Mouse (Mus musculus): Measurements from ENCODE around the gene Trim58. TPM values are rescaled to one million over a fixed set of nuclear protein-coding genes. Genes with fewer than 3 reads are reported as not detected.

Gene Trim58
- not detected for total RNA-seq (2023)

DNA sequence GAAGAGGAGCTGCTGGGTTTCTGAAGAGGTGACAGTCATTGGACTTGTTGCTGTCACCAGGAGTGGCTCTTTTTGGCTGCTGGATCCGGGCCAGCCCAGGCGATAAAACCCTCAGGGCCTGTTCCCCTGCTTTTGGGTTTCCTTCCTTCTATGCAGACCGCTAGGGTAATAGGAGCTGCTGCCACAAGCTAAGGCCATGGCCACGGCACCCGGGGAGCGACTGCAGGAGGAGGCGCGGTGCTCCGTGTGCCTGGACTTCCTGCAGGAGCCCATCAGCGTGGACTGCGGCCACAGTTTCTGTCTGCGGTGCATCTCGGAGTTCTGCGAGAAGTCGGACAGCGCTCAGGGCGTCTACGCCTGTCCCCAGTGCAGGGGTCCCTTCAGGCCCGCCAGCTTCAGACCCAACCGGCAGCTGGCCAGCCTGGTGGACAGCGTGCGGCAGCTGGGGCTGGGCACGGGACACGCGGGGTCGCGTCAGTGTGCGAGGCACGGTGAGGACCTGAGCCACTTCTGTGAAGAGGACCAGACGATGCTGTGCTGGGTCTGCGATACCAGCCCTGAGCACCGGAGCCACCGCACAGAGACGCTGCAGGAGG lies at the start of gene Trim58:
TSS of gene Trim58 (plus strand) at position 194 of the 596 bp plus-strand sequence.

DNA sequence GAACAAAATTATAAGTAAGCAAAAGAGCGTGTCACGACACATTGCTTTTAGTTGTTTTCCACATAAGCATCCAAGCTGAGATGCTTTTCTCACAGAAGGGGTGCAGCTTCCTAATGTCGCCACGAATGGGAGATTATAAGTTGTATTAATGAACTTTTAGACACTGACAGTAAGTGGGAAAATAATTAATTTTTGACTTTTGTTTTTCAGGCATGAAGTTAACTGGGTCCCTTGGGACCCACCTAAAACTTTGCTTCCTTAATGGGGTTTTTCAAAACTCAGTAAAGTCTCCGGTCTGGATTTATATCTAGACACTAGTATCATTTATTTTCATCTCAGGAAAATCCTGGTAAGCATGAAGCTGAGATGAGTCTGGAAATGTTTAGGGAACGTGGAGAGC lies 45.5 kb upstream of the Trim58 start, which contains the start of gene Olfr324:
TSS of gene Olfr324 (plus strand) at position 301 of the 400 bp plus-strand sequence.

DNA sequence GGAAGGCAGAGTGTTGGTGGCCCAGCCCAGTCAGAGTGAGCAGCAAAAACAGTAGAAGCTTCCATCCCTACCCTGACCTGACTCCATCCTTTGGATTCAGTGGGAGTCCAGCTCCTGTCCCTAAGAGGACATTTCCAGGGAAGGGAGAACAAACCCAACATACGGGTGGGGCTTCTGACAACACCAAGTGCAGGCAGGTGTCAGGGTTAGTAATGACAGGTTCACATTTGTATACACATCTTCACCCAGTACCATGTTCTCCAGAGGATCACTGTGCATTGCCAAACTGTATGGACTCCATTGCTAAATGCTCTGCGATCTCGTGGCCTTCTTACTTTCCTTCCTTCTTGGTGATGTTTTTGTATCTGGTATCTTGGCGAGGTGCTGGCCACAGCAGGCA lies 24.3 kb upstream of the Trim58 start, which contains the start of gene 2210407C18Rik:
TSS of gene 2210407C18Rik (minus strand) at position 101 of the 400 bp plus-strand sequence.

DNA sequence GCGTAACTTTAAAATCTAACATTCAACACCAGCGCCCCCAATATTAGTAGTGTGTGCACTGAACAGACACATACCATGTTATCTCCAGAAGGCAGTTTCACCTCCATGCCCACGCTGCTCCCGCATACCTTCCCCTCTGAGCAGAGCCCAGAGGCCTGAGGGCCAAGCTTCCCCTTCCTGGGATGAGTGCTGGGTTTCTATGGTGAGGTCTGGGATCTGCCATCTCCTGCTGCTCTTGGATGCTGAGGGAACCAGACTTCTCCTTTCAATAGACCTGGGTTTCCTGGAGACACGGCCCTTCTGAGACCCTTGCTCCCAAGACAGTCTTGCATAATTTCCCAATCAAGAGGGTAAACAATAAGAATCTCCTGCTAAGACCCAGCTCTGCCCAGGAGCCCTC lies 9.9 kb upstream of the Trim58 start, which contains the start of gene Olfr323:
TSS of gene Olfr323 (minus strand) at position 101 of the 400 bp plus-strand sequence.

DNA sequence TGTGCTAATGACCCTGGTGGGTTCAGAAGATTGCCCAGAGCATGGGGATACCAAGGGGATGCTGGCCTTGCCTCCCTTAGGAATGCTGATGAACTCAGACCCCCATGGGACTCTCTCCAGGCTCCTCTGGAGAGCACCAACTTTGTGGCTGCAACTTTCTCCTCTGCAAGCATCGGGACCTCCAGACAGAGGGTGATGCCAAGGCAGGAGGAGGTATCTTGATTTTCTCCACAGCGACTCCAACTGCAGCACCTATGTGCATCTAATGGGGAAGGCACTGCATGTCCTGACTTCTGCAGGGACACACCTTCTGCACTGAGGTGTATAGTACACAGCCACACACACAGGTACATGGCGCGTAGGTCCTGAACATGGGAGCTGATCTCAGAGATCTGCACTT lies 18.3 kb downstream of the Trim58 start, which contains the start of gene Olfr322:
TSS of gene Olfr322 (plus strand) at position 187 of the 400 bp plus-strand sequence.

DNA sequence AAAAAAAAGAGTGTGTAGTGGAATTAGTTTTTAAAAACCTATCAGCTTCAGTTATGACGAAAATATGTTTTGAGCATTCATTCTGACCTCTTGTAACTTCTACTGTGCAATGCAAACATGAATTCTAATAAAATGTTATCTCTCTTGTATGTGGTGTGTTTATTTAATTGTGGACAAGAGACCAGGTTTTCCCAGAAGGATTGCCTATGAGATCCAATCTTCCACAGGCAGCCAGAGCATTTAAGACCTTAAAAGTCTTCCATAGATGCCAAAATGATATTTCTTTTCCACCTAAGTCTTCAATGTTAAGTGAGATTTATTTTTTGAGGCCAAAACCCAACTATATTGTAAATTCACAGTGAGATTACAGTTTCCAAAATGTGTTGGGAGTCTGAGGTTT lies 40.5 kb downstream of the Trim58 start, which contains the start of gene Olfr320:
TSS of gene Olfr320 (plus strand) at position 301 of the 400 bp plus-strand sequence.

DNA sequence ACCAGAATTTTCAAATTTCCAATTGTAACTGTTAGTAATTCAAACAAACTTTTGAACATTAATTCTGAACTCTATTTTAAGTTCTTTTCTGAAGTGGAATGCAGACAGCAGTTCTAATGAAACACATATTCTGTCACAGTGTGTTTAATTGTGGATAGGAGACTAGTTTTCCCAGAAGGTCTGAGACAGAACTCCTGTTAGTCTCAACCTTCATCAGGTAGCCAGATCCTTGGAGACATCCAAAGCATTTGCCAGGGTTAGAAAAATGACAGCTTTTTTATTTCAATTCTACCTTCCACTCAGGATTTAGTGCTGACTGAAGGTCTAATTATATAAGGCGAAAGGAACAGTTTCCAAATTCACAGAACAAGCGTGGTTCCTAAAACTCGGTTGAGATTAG lies 58.6 kb downstream of the Trim58 start, which contains the start of gene Olfr319:
TSS of gene Olfr319 (plus strand) at position 301 of the 400 bp plus-strand sequence.

Other genes with a start within 250 kb of the Trim58 start
- gene 1810065E05Rik, start 219.4 kb upstream of the Trim58 start, total RNA-seq (2023) = not detected
- gene Gm12253, start 207.9 kb upstream of the Trim58 start, total RNA-seq (2023) = not detected
- not detected for gene Lypd9, start 187.5 kb upstream of the Trim58 start, total RNA-seq (2023)
- not detected for gene Olfr30, start 178.2 kb upstream of the Trim58 start, total RNA-seq (2023)
- gene Olfr332, start 147.9 kb upstream of the Trim58 start, total RNA-seq (2023) = not detected
- not detected for gene Olfr331, start 137.9 kb upstream of the Trim58 start, total RNA-seq (2023)
- gene Olfr330, start 105.6 kb upstream of the Trim58 start, total RNA-seq (2023) = not detected
- gene Olfr329-ps, start 94.0 kb upstream of the Trim58 start, total RNA-seq (2023) = not detected
- 0.34 TPM for gene Olfr328, start 84.8 kb upstream of the Trim58 start, total RNA-seq (2023)
- gene Olfr224, start 69.9 kb upstream of the Trim58 start, total RNA-seq (2023) = not detected
- gene Olfr325, start 62.7 kb upstream of the Trim58 start, total RNA-seq (2023) = not detected
- gene Olfr324, start 45.4 kb upstream of the Trim58 start, total RNA-seq (2023) = not detected
- not detected for gene 2210407C18Rik, start 24.4 kb upstream of the Trim58 start, total RNA-seq (2023)
- not detected for gene Olfr323, start 10.0 kb upstream of the Trim58 start, total RNA-seq (2023)
- gene Olfr322, start 18.3 kb downstream of the Trim58 start, total RNA-seq (2023) = not detected
- gene Olfr320, start 40.6 kb downstream of the Trim58 start, total RNA-seq (2023) = not detected
- not detected for gene Olfr319, start 58.7 kb downstream of the Trim58 start, total RNA-seq (2023)
- gene Olfr318, start 83.5 kb downstream of the Trim58 start, total RNA-seq (2023) = 0.43 TPM
- gene Olfr317, start 98.7 kb downstream of the Trim58 start, total RNA-seq (2023) = not detected
- gene Olfr316, start 112.3 kb downstream of the Trim58 start, total RNA-seq (2023) = not detected
- gene Olfr315, start 132.7 kb downstream of the Trim58 start, total RNA-seq (2023) = not detected
- not detected for gene Olfr314, start 142.5 kb downstream of the Trim58 start, total RNA-seq (2023)
- gene Fam183b, start 161.5 kb downstream of the Trim58 start, total RNA-seq (2023) = not detected
- gene Olfr313, start 174.5 kb downstream of the Trim58 start, total RNA-seq (2023) = not detected
- not detected for gene Olfr312, start 188.8 kb downstream of the Trim58 start, total RNA-seq (2023)
- gene Olfr311, start 198.8 kb downstream of the Trim58 start, total RNA-seq (2023) = not detected
- gene Gm12258, start 206.7 kb downstream of the Trim58 start, total RNA-seq (2023) = 8.2 TPM
- gene 2810021J22Rik, start 226.8 kb downstream of the Trim58 start, total RNA-seq (2023) = 12.2 TPM

Data from CD8-positive naive resting alpha-beta T cell, adult 57 days (primary cell).